9 mouse cellular contexts compared by ENCODE assay signal in genomic region chr13:63430206-63430605, GRCm38 (mm10).
A peak's percentile ranks its signal among the peaks of the same experiment; 100 is the strongest.
DNase-seq lines count a peak whose midpoint lies in the region; ATAC-seq and TF ChIP-seq lines count a peak whose summit lies in the region.
"Had no signal": no experiment of that assay in that cellular context is flagged by ENCODE, and none has a peak within 500 bp of the region (broad histone marks: within the 10 kb centered on the region; RNA-seq: fewer than 3 reads in every experiment).

No protein-coding gene starts in this region.

- H3K4me3 ChIP-seq in lung, postnatal 0 days (ENCODE audit: low read depth, low read length): peak overlapping the region; percentile 61; the same call in 1 of the 2 replicates
- no peak overlapping the region for H3K4me3 ChIP-seq in lung, adult 2 months (replicated peaks; ENCODE audit: extremely low read depth, low read depth, low read length)
- peak overlapping the region; percentile 75 for H3K4me3 ChIP-seq in forebrain, embryonic 10.5 days
- H3K4me3 ChIP-seq in limb, embryonic 14.5 days (replicated peaks; ENCODE audit: low read length): peak overlapping the region; percentile 52
- H3K4me3 ChIP-seq in stomach, embryonic 15.5 days (replicated peaks): peak overlapping the region; percentile 60

- TF ChIP-seq CTCF in lung, postnatal 0 days (IDR thresholded peaks at IDR 0.05): no peak
- no peak for TF ChIP-seq CTCF in lung, adult 2 months (IDR thresholded peaks at IDR 0.05; ENCODE audit: insufficient read depth, low read length)

- H3K27ac ChIP-seq in lung, postnatal 0 days (ENCODE audit: low read length): peak overlapping the region; percentile 96
- peak overlapping the region; percentile 99 for H3K27ac ChIP-seq in forebrain, embryonic 10.5 days
- peak overlapping the region; percentile 95; the same call in 1 of the 2 replicates for H3K27ac ChIP-seq in limb, embryonic 14.5 days (replicated peaks; ENCODE audit: low read depth, low read length)
- peak overlapping the region; percentile 99 for H3K27ac ChIP-seq in stomach, embryonic 15.5 days

- H3K36me3 ChIP-seq in lung, postnatal 0 days (ENCODE audit: insufficient read depth, low read length): no peaks in the 10 kb centered on the region
- no peaks in the 10 kb centered on the region for H3K36me3 ChIP-seq in forebrain, embryonic 10.5 days (replicated peaks)
- H3K36me3 ChIP-seq in limb, embryonic 14.5 days (ENCODE audit: control insufficient read depth, insufficient read depth, low read length): no peaks in the 10 kb centered on the region
- no peaks in the 10 kb centered on the region for H3K36me3 ChIP-seq in stomach, embryonic 15.5 days

- H3K27me3 ChIP-seq in lung, postnatal 0 days (replicated peaks; ENCODE audit: insufficient read depth, low read length): no peaks in the 10 kb centered on the region
- no peaks in the 10 kb centered on the region for H3K27me3 ChIP-seq in forebrain, embryonic 10.5 days (ENCODE audit: poor library complexity, severe bottlenecking)
- no peaks in the 10 kb centered on the region for H3K27me3 ChIP-seq in limb, embryonic 14.5 days (ENCODE audit: control insufficient read depth, insufficient read depth, low read length)
- H3K27me3 ChIP-seq in stomach, embryonic 15.5 days (replicated peaks): no peaks in the 10 kb centered on the region

- DNase-seq in lung, postnatal 0 days (ENCODE audit: low spot score): peak; percentile 12
- DNase-seq in lung, adult 2 months: no peak
- no peak for DNase-seq in forebrain, embryonic 10.5 days (ENCODE audit: extremely low spot score, low spot score)
- DNase-seq in limb, embryonic 14.5 days (ENCODE audit: low spot score): no peak
- DNase-seq in urinary bladder, postnatal 4 days (ENCODE audit: low spot score in 2 of 2): no peak
- DNase-seq in urinary bladder, adult 2 months (ENCODE audit: low spot score): no peak
- DNase-seq in layer of hippocampus, postnatal 14 days (ENCODE audit: low spot score in 2 of 2): no peak
- DNase-seq: cerebellum, adult 11 months had no signal

- no peak for TF ChIP-seq EP300 in lung, postnatal 0 days (IDR thresholded peaks at IDR 0.05)

- no peaks in the 10 kb centered on the region for H3K4me1 ChIP-seq in lung, postnatal 0 days (ENCODE audit: insufficient read depth, low read depth, low read length)
- H3K4me1 ChIP-seq in lung, adult 2 months (ENCODE audit: control insufficient read depth, insufficient read depth, low read length): no peaks in the 10 kb centered on the region
- H3K4me1 ChIP-seq in forebrain, embryonic 10.5 days: peaks cover 19% of the 10 kb centered on the region
- H3K4me1 ChIP-seq in limb, embryonic 14.5 days (ENCODE audit: control insufficient read depth, insufficient read depth, low read length): peaks cover 3% of the 10 kb centered on the region; the same call in 1 of the 2 replicates
- H3K4me1 ChIP-seq in stomach, embryonic 15.5 days: peaks cover 5% of the 10 kb centered on the region; the same call in 1 of the 2 replicates

- no peaks in the 10 kb centered on the region for H3K9me3 ChIP-seq in lung, postnatal 0 days (ENCODE audit: low read length)
- H3K9me3 ChIP-seq in forebrain, embryonic 10.5 days: no peaks in the 10 kb centered on the region
- no peaks in the 10 kb centered on the region for H3K9me3 ChIP-seq in limb, embryonic 14.5 days (ENCODE audit: control insufficient read depth, low read length)
- H3K9me3 ChIP-seq in stomach, embryonic 15.5 days: no peaks in the 10 kb centered on the region

- no peak for ATAC-seq in lung, postnatal 0 days
- ATAC-seq in limb, embryonic 14.5 days (ENCODE audit: low FRiP score, low read depth): no peak
- ATAC-seq in stomach, embryonic 15.5 days (ENCODE audit: insufficient read depth, low FRiP score, low read depth): no peak

- no peak for TF ChIP-seq POLR2A in lung, adult 2 months (IDR thresholded peaks at IDR 0.05; ENCODE audit: borderline replicate concordance, extremely low read depth, low read depth, low read length)
- no peak for TF ChIP-seq POLR2A in limb, embryonic 14.5 days (IDR thresholded peaks at IDR 0.05; ENCODE audit: borderline replicate concordance, extremely low read depth, insufficient read depth, insufficient read length)

- 68% methylated on average over 9 of the region's 9 CpGs for WGBS in lung, postnatal 0 days
- WGBS in lung, adult 2 months: 83% methylated on average over 9 of the region's 9 CpGs
- WGBS in forebrain, embryonic 10.5 days: 82% methylated on average over 9 of the region's 9 CpGs
- WGBS in limb, embryonic 14.5 days: 76% methylated on average over 9 of the region's 9 CpGs
- 72% methylated on average over 9 of the region's 9 CpGs for WGBS in stomach, embryonic 15.5 days

- peak overlapping the region; percentile 62 for H3K4me2 ChIP-seq in lung, postnatal 0 days (replicated peaks; ENCODE audit: low read depth, low read length)
- peak overlapping the region; percentile 67 for H3K4me2 ChIP-seq in limb, embryonic 14.5 days (replicated peaks; ENCODE audit: low read depth, low read length, severe bottlenecking)
- H3K4me2 ChIP-seq in stomach, embryonic 15.5 days: peak overlapping the region; percentile 71

- H3K9ac ChIP-seq in lung, postnatal 0 days (replicated peaks; ENCODE audit: low read depth): no peak overlapping the region
- peak overlapping the region; percentile 65; the same call in 1 of the 2 replicates for H3K9ac ChIP-seq in limb, embryonic 14.5 days (ENCODE audit: low read depth, low read length, severe bottlenecking)
- H3K9ac ChIP-seq in stomach, embryonic 15.5 days: no peak overlapping the region
